Mouse (Mus musculus) midbrain, embryonic 14.5 days (tissue): Measurements from ENCODE around the gene Cend1. TPM values are rescaled to one million over a fixed set of nuclear protein-coding genes. Genes with fewer than 3 reads are reported as not detected.

ENCODE experiments used
- ATAC-seq: fragments of 200-750 bp; cut with Nextera tagmentation; 2 replicates; pipeline ENCODE4 v1.8.0; 2017; ENCODE audit warnings: moderate number of reproducible peaks, moderate library complexity; ENCODE audit not compliant: low FRiP score, low TSS enrichment
- DNase-seq: peaks from one replicate; pipeline ENCODE4 v3.0.0-alpha.2; 2015
- H3K27ac ChIP-seq: fragments of 300-500 bp; sonication (generic); replicated peaks from 2 replicates; pipeline ENCODE4 v1.5.1; 2014; ENCODE audit warnings: mild to moderate bottlenecking, low read depth, low read length, moderate library complexity
- H3K27me3 ChIP-seq: fragments of 300-500 bp; sonication (generic); 2 replicates; pipeline ENCODE4 v1.6.1; 2014; ENCODE audit warnings: low read length, control low read depth, mixed read lengths; ENCODE audit not compliant: control insufficient read depth, insufficient read depth
- H3K36me3 ChIP-seq: fragments of 300-500 bp; sonication (generic); 2 replicates; pipeline ENCODE4 v1.6.1; 2014; ENCODE audit warnings: low read length, control low read depth; ENCODE audit not compliant: control insufficient read depth, insufficient read depth
- H3K4me1 ChIP-seq: fragments of 300-500 bp; sonication (generic); 2 replicates; pipeline ENCODE4 v1.6.1; 2014; ENCODE audit warnings: mild to moderate bottlenecking, antibody characterized with exemption, low read length, control low read depth; ENCODE audit not compliant: control insufficient read depth, insufficient read depth
- H3K4me2 ChIP-seq: fragments of 300-500 bp; sonication (generic); 2 replicates; pipeline ENCODE4 v1.6.1; 2014; ENCODE audit warnings: mild to moderate bottlenecking, low read length, moderate library complexity
- H3K4me3 ChIP-seq: fragments of 300-500 bp; sonication (generic); replicated peaks from 2 replicates; pipeline ENCODE4 v1.5.1; 2014; ENCODE audit warnings: low read depth, low read length
- H3K9ac ChIP-seq: fragments of 300-500 bp; sonication (generic); replicated peaks from 2 replicates; pipeline ENCODE4 v1.6.1; 2014; ENCODE audit warnings: mild to moderate bottlenecking, low read length, moderate library complexity
- H3K9me3 ChIP-seq: fragments of 300-500 bp; sonication (generic); 2 replicates; pipeline ENCODE4 v1.6.1; 2016; ENCODE audit warnings: low read length, control low read depth, mixed read lengths; ENCODE audit not compliant: control insufficient read depth
- WGBS: fragments of 180-500 bp; shearing (Covaris S2); extraction: QIAGEN DNeasy Blood & Tissue Kit; methylation state at CpG from one replicate; pipeline ENCODE4 v1.1.7; 2014; 5-methylcytosine and 5-hydroxymethylcytosine counted together
- polyA plus RNA-seq: library from polyadenylated mRNA; unstranded; fragments of >200 nt; fragmentation: Nextera tagmentation; extraction: Ambion mirVana; gene quantifications from 2 replicates; pipeline ENCODE4 v1.2.1, GENCODE M21; 2014

Gene Cend1
- polyA plus RNA-seq, 1 experiment from 2014 or later, result 25.7 TPM

GRCm38 (mm10) chr7:141472763-141473162 is 43.5 kb upstream of the Cend1 start:
- peaks cover 10% of the 10 kb centered on the region for H3K27me3 ChIP-seq
- H3K27ac ChIP-seq, result no peak overlapping the region
- 89% methylated on average over 6 of the region's 6 CpGs for WGBS
- ATAC-seq (no peak), DNase-seq (no peak)
- no peak overlapping the region for H3K4me2 ChIP-seq
- no peak overlapping the region for H3K9ac ChIP-seq
- no peak overlapping the region for H3K4me3 ChIP-seq
- peaks cover 29% of the 10 kb centered on the region for H3K36me3 ChIP-seq
- H3K4me1 ChIP-seq, result peaks cover 34% of the 10 kb centered on the region
- H3K9me3 ChIP-seq, result no peaks in the 10 kb centered on the region

- no peak overlapping the region for H3K9ac ChIP-seq
- peaks cover 39% of the 10 kb centered on the region for H3K4me1 ChIP-seq
- no peak overlapping the region for H3K27ac ChIP-seq
- H3K9me3 ChIP-seq, result no peaks in the 10 kb centered on the region
- WGBS, result 82% methylated on average over 6 of the region's 6 CpGs
- no peak for DNase-seq
- H3K4me3 ChIP-seq, result no peak overlapping the region
- H3K4me2 ChIP-seq, result no peak overlapping the region
- H3K27me3 ChIP-seq, result peaks cover 11% of the 10 kb centered on the region
- ATAC-seq, result no peak
- peaks cover 29% of the 10 kb centered on the region for H3K36me3 ChIP-seq
These were observed 42.9 kb upstream of the Cend1 start for GRCm38 (mm10) chr7:141472226-141472625.

- DNase-seq, result no peak
- peaks cover 18% of the 10 kb centered on the region for H3K27me3 ChIP-seq
- 89% methylated on average over 1 of the region's 1 CpGs for WGBS
- H3K4me3 ChIP-seq, result no peak overlapping the region
- no peak overlapping the region for H3K4me2 ChIP-seq
- ATAC-seq, result no peak
- no peak overlapping the region for H3K27ac ChIP-seq
- no peak overlapping the region for H3K9ac ChIP-seq
- H3K4me1 ChIP-seq, result peaks cover 44% of the 10 kb centered on the region
- peaks cover 29% of the 10 kb centered on the region for H3K36me3 ChIP-seq
- H3K9me3 ChIP-seq, result no peaks in the 10 kb centered on the region
These were observed 41.9 kb upstream of the Cend1 start for GRCm38 (mm10) chr7:141471236-141471635.

- H3K4me1 ChIP-seq, result peaks cover 41% of the 10 kb centered on the region
- H3K27ac ChIP-seq, result no peak overlapping the region
- peaks cover 29% of the 10 kb centered on the region for H3K36me3 ChIP-seq
- no peak overlapping the region for H3K4me2 ChIP-seq
- no peak overlapping the region for H3K4me3 ChIP-seq
- 95% methylated on average over 10 of the region's 10 CpGs for WGBS
- no peak for ATAC-seq
- DNase-seq, result no peak
- no peak overlapping the region for H3K9ac ChIP-seq
- H3K27me3 ChIP-seq, result peaks cover 17% of the 10 kb centered on the region
- no peaks in the 10 kb centered on the region for H3K9me3 ChIP-seq
These were observed 41.3 kb upstream of the Cend1 start for GRCm38 (mm10) chr7:141470637-141470944.

- Histone ChIP-seq H3K4me1 (peaks cover 40% of the 10 kb centered on the region), H3K9ac (peak overlapping the region; percentile 75; the same call in 1 of the 2 replicates), H3K36me3 (peaks cover 29% of the 10 kb centered on the region), H3K4me2 (peak overlapping the region; percentile 67), H3K27me3 (peaks cover 22% of the 10 kb centered on the region), H3K27ac (no peak overlapping the region), H3K9me3 (no peaks in the 10 kb centered on the region), H3K4me3 (0 out of 2 replicates have a peak overlapping the region, but pooled peaks have one; percentile 54)
- WGBS, result 89% methylated on average over 18 of the region's 18 CpGs
- ATAC-seq (no peak), DNase-seq (no peak)
These were observed 40.8 kb upstream of the Cend1 start for GRCm38 (mm10) chr7:141469901-141470636.

- Histone ChIP-seq H3K4me2 (peak overlapping the region; percentile 67), H3K27me3 (peaks cover 29% of the 10 kb centered on the region), H3K4me1 (peaks cover 39% of the 10 kb centered on the region), H3K4me3 (peak overlapping the region; percentile 54), H3K36me3 (peaks cover 29% of the 10 kb centered on the region), H3K9ac (peak overlapping the region; percentile 75; the same call in 1 of the 2 replicates), H3K9me3 (no peaks in the 10 kb centered on the region), H3K27ac (peak overlapping the region; percentile 84)
- DNase-seq, result no peak
- WGBS, result 41% methylated on average over 6 of the region's 6 CpGs
- no peak for ATAC-seq
These were observed 40.1 kb upstream of the Cend1 start for GRCm38 (mm10) chr7:141469352-141469751.

GRCm38 (mm10) chr7:141468522-141469211 is 39.4 kb upstream of the Cend1 start:
- H3K27me3 ChIP-seq, result peaks cover 36% of the 10 kb centered on the region
- no peaks in the 10 kb centered on the region for H3K9me3 ChIP-seq
- peaks cover 29% of the 10 kb centered on the region for H3K36me3 ChIP-seq
- 18% methylated on average over 8 of the region's 8 CpGs for WGBS
- H3K4me3 ChIP-seq, result peak overlapping the region; percentile 54
- peaks cover 32% of the 10 kb centered on the region for H3K4me1 ChIP-seq
- H3K4me2 ChIP-seq, result peak overlapping the region; percentile 67
- ATAC-seq (peak; percentile 80), DNase-seq (peak; percentile 84)
- peak overlapping the region; percentile 84 for H3K27ac ChIP-seq
- peak overlapping the region; percentile 75 for H3K9ac ChIP-seq

- peak overlapping the region; percentile 54 for H3K4me3 ChIP-seq
- WGBS, result 21% methylated on average over 5 of the region's 5 CpGs
- H3K9me3 ChIP-seq, result no peaks in the 10 kb centered on the region
- peak overlapping the region; percentile 75 for H3K9ac ChIP-seq
- peaks cover 29% of the 10 kb centered on the region for H3K36me3 ChIP-seq
- ATAC-seq, result peak; percentile 38; the same call in 1 of the 2 replicates
- peaks cover 41% of the 10 kb centered on the region for H3K27me3 ChIP-seq
- peaks cover 31% of the 10 kb centered on the region for H3K4me1 ChIP-seq
- peak overlapping the region; percentile 67 for H3K4me2 ChIP-seq
- peak overlapping the region; percentile 84 for H3K27ac ChIP-seq
- DNase-seq, result peak; percentile 30
These were observed 38.9 kb upstream of the Cend1 start for GRCm38 (mm10) chr7:141468164-141468521.
